Comparison of ENCODE assay signal across 9 mouse cellular contexts in genomic region chr3:87171201-87172100, GRCm38 (mm10). TPM values are rescaled to one million over a fixed set of nuclear protein-coding genes. Genes with fewer than 3 reads are reported as not detected.
DNase-seq lines count a peak whose midpoint lies in the region; ATAC-seq and TF ChIP-seq lines count a peak whose summit lies in the region.
"Had no signal": no experiment of that assay in that cellular context is flagged by ENCODE, and none has a peak within 500 bp of the region (broad histone marks: within the 10 kb centered on the region; RNA-seq: fewer than 3 reads in every experiment).

No protein-coding gene starts in this region.

- H3K4me1 ChIP-seq in E14TG2a.4 (replicated peaks; ENCODE audit: low read depth, low read length) = peaks cover 63% of the 10 kb centered on the region
- peaks cover 74% of the 10 kb centered on the region for H3K4me1 ChIP-seq in heart, embryonic 15.5 days (replicated peaks)
- peaks cover 70% of the 10 kb centered on the region for H3K4me1 ChIP-seq in midbrain, embryonic 10.5 days

- H3K9ac ChIP-seq in heart, embryonic 15.5 days = peak overlapping the region; percentile 78

- peaks cover 18% of the 10 kb centered on the region for H3K27me3 ChIP-seq in E14TG2a.4 (ENCODE audit: insufficient read depth, low read length)
- no peaks in the 10 kb centered on the region for H3K27me3 ChIP-seq in heart, embryonic 15.5 days
- no peaks in the 10 kb centered on the region for H3K27me3 ChIP-seq in midbrain, embryonic 10.5 days (ENCODE audit: low read depth, poor library complexity, severe bottlenecking)

- peak; percentile 1 for DNase-seq in gastrocnemius, postnatal 10 days
- no peak for DNase-seq in gastrocnemius, postnatal 14 days
- DNase-seq in midbrain, embryonic 10.5 days (ENCODE audit: low spot score) = peak; percentile 16
- DNase-seq in thymus, postnatal 25 days = no peak
- no peak for DNase-seq in right cerebral cortex, postnatal 10 days (ENCODE audit: low spot score in 2 of 2)
- no peak for DNase-seq in left cerebral cortex, adult 9 months (ENCODE audit: low spot score in 2 of 2)

- intact Hi-C loops in gastrocnemius, postnatal 14 days (cut with DNase I; ENCODE audit: low total_unique reads) = no loop called here

- H3K4me2 ChIP-seq in heart, embryonic 15.5 days = peak overlapping the region; percentile 72

- H3K9me3 ChIP-seq in E14TG2a.4 (ENCODE audit: low read length) = no peaks in the 10 kb centered on the region
- H3K9me3 ChIP-seq in heart, embryonic 15.5 days (replicated peaks) = no peaks in the 10 kb centered on the region
- no peaks in the 10 kb centered on the region for H3K9me3 ChIP-seq in midbrain, embryonic 10.5 days (replicated peaks)

- TF ChIP-seq CTCF in E14TG2a.4 (conservative IDR thresholded peaks at IDR 0.05; ENCODE audit: low read length) = no peak

- H3K27ac ChIP-seq in heart, embryonic 15.5 days = peak overlapping the region; percentile 88
- peak overlapping the region; percentile 95 for H3K27ac ChIP-seq in midbrain, embryonic 10.5 days (replicated peaks)

- H3K4me3 ChIP-seq in E14TG2a.4 (replicated peaks; ENCODE audit: low read length) = peak overlapping the region; percentile 86; the same call in 1 of the 2 replicates
- peak overlapping the region; percentile 69 for H3K4me3 ChIP-seq in heart, embryonic 15.5 days
- H3K4me3 ChIP-seq in midbrain, embryonic 10.5 days = peak overlapping the region; percentile 82

- 39% methylated on average over 12 of the region's 13 CpGs for WGBS in heart, embryonic 15.5 days
- 45% methylated on average over 13 of the region's 13 CpGs for WGBS in midbrain, embryonic 10.5 days

- no peak for ATAC-seq in heart, embryonic 15.5 days (replicated peaks; ENCODE audit: insufficient number of reproducible peaks, insufficient read depth, low FRiP score, low read depth)

- 0 out of 2 replicates have a peak, but pooled peaks cover 3% of the 10 kb centered on the region for H3K36me3 ChIP-seq in E14TG2a.4 (ENCODE audit: insufficient read depth, low read length)
- H3K36me3 ChIP-seq in heart, embryonic 15.5 days = no peaks in the 10 kb centered on the region
- H3K36me3 ChIP-seq in midbrain, embryonic 10.5 days = peaks cover 20% of the 10 kb centered on the region

RNA-seq across cellular contexts. Expression of gene Kirrel, which starts 3.1 kb away (rescaled TPM):
- 10 to 100 TPM; 13.7 to 19.0 TPM for total RNA-seq in gastrocnemius, postnatal 10 days (2021)
- total RNA-seq in gastrocnemius, postnatal 14 days (2021) = 10 to 100 TPM in 1 of 2 experiments, 1 to 10 TPM in 1; 8.4 to 10.5 TPM
- 9.0 and 13.1 TPM in 2 replicates for polyA plus RNA-seq in heart, embryonic 15.5 days (2015; fragmentation: Nextera tagmentation; extraction: Ambion mirVana)
- 11.2 and 11.6 TPM in 2 replicates for polyA plus RNA-seq in midbrain, embryonic 10.5 days (2016; fragmentation: Nextera tagmentation; extraction: Ambion mirVana)
- total RNA-seq: CH12.LX had no signal

Comparison
In these comparisons a context has a peak if more than half of its experiments do, and no peak if none do; other contexts are left out.
1. DNase-seq: peak in gastrocnemius, postnatal 10 days (single experiment) and midbrain, embryonic 10.5 days (single experiment); none in gastrocnemius, postnatal 14 days (single experiment), thymus, postnatal 25 days (single experiment), right cerebral cortex, postnatal 10 days (0 of 2) and left cerebral cortex, adult 9 months (0 of 2).
2. Peak in every context shown above with its lines, with median percentiles within 50 percentile points of each other: H3K4me3 ChIP-seq.